Mouse (Mus musculus) B cell, adult 62 days (primary cell): ENCODE results near the gene Slco1a5. TPM values are rescaled to one million over a fixed set of nuclear protein-coding genes. Genes with fewer than 3 reads are reported as not detected.

ENCODE experiments used
- total RNA-seq: library from RNA; stranded (reverse); gene quantifications from 4 replicates; pipeline ENCODE4 v1.2.4, GENCODE M21; 2023

Gene Slco1a5
- total RNA-seq: not detected in 4 replicates

DNA sequence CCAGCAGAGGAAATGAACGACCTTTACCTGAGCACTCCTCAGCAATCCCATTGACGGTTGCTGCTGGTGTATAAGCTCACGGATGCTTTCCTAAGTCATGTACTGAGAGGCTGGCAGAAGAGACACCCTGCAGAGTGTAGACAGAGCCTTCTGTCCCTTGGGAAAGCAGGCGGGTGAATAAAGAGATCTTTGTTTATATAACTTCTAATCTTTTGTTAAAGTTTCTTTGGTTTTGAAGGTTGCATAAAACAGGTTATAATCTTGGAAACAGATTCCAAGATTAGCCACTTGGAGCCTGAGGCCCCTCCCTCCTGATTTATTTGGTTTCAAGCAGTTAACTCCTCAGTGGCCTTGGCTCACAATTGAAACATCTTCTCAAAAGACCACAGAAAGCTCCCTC, at the start of gene Slco1a5:
Slco1a5 (minus strand) TSS at position 101 of the 400 bp plus-strand sequence.

GRCm38 (mm10) chr6:142345440-142346038, 22.8 kb upstream of the Slco1a5 start, which contains the start of gene Pyroxd1:
TSS of gene Pyroxd1 (plus strand) at chr6:142345654.

DNA sequence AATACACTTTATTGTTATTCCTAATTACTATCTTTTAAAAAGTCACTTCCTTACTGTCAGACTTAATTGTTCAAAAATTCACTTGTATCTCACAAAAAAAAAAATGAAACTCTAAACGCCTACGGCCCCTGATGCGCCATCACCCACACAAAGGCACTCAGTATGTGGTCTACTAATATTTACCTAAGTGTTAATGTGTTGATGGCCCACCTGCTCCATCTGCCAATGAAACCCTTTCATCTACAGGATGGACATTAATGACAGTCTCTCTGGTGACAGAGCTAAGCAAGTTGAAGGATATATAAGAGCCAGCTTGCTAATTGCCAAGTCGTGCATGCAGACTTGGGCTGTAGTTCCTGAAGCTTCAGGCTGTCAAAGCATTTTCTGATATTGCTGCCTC, 24.7 kb downstream of the Slco1a5 start, which contains the start of gene Iapp:
Iapp (plus strand) TSS at position 326 of the 400 bp plus-strand sequence.

GRCm38 (mm10) chr6:142208421-142208820, 114.4 kb downstream of the Slco1a5 start, which contains the start of gene Slco1a6:
TSS of gene Slco1a6 (minus strand) at chr6:142208521.

Other genes starting within 250 kb of the Slco1a5 start
- gene Slco1a6, start 114.5 kb downstream of the Slco1a5 start, total RNA-seq: 2.9 TPM in 1 of 4 replicates, not detected in the others
- gene Iapp, start 24.6 kb downstream of the Slco1a5 start, total RNA-seq: not detected in 4 replicates
- gene Pyroxd1, start 22.7 kb upstream of the Slco1a5 start, total RNA-seq: 20.7 to 24.3 TPM (median 23.0 TPM) in 4 replicates
- gene Recql, start 64.1 kb upstream of the Slco1a5 start, total RNA-seq: 25.1 to 35.7 TPM (median 32.0 TPM) in 4 replicates
- 14.6 to 26.7 TPM (median 22.6 TPM) in 4 replicates for gene Golt1b, start 64.2 kb upstream of the Slco1a5 start, total RNA-seq
- gene Spx, start 90.5 kb upstream of the Slco1a5 start, total RNA-seq: 0.47 to 0.82 TPM in 2 of 4 replicates, not detected in the others
- gene Gys2, start 150.1 kb upstream of the Slco1a5 start, total RNA-seq: not detected in 4 replicates
- 1.1 to 2.2 TPM in 2 of 4 replicates, not detected in the others for gene Ldhb, start 185.0 kb upstream of the Slco1a5 start, total RNA-seq
- gene Kcnj8, start 248.6 kb upstream of the Slco1a5 start, total RNA-seq: not detected in 4 replicates